Mouse (Mus musculus) ES-Bruce4 (cell line): ENCODE data around the gene Olfr1277. TPM values are rescaled to one million over a fixed set of nuclear protein-coding genes. Genes with fewer than 3 reads are reported as not detected.

ENCODE experiments used
- H3K27ac ChIP-seq: 2 replicates; pipeline ENCODE4 v1.5.1; 2012; ENCODE audit warnings: low read length, inconsistent platforms; ENCODE audit not compliant: insufficient read depth
- H3K27me3 ChIP-seq: 2 replicates; pipeline ENCODE4 v1.6.1; 2012; ENCODE audit warnings: mild to moderate bottlenecking, low read length, inconsistent platforms; ENCODE audit not compliant: control insufficient read depth, poor library complexity, insufficient read depth, severe bottlenecking
- H3K36me3 ChIP-seq: 2 replicates; pipeline ENCODE4 v1.6.1; 2012; ENCODE audit warnings: inconsistent platforms, mild to moderate bottlenecking, low read length, moderate library complexity; ENCODE audit not compliant: control insufficient read depth, poor library complexity, insufficient read depth, severe bottlenecking
- H3K4me1 ChIP-seq: one replicate; pipeline ENCODE4 v1.8.1; 2011; ENCODE audit warnings: low read length; ENCODE audit not compliant: control insufficient read depth, insufficient read depth
- H3K4me3 ChIP-seq: 2 replicates; pipeline ENCODE4 v1.5.1; 2011; ENCODE audit warnings: low read depth, mild to moderate bottlenecking, low read length
- H3K9ac ChIP-seq: 2 replicates; pipeline ENCODE4 v1.6.1; 2012; ENCODE audit warnings: low read depth, mild to moderate bottlenecking, inconsistent platforms; ENCODE audit not compliant: poor library complexity, severe bottlenecking
- H3K9me3 ChIP-seq: replicated peaks from 2 replicates; pipeline ENCODE4 v1.6.1; 2012; ENCODE audit warnings: mild to moderate bottlenecking, low read length, inconsistent platforms; ENCODE audit not compliant: control insufficient read depth, poor library complexity, insufficient read depth, severe bottlenecking
- CTCF ChIP-seq: IDR thresholded peaks from one replicate; pipeline ENCODE4 v1.8.1; 2011; ENCODE audit warnings: low read depth, low read length
- EP300 ChIP-seq: IDR thresholded peaks from 2 replicates; pipeline ENCODE4 v1.6.1; 2011; ENCODE audit warnings: low read depth, low read length; ENCODE audit not compliant: insufficient read depth
- POLR2A ChIP-seq: IDR thresholded peaks from one replicate; pipeline ENCODE4 v1.8.1; 2011; ENCODE audit warnings: low read length; ENCODE audit not compliant: insufficient read depth
- polyA plus RNA-seq: library from polyadenylated mRNA; stranded (reverse); fragments of >200 nt; gene quantifications from 2 replicates; pipeline ENCODE4 v1.2.4, GENCODE M21; 2011; ENCODE audit warnings: low read depth; ENCODE audit not compliant: missing spikeins, insufficient read depth, insufficient read length

Gene Olfr1277
- polyA plus RNA-seq, 1 experiment = not detected

DNA sequence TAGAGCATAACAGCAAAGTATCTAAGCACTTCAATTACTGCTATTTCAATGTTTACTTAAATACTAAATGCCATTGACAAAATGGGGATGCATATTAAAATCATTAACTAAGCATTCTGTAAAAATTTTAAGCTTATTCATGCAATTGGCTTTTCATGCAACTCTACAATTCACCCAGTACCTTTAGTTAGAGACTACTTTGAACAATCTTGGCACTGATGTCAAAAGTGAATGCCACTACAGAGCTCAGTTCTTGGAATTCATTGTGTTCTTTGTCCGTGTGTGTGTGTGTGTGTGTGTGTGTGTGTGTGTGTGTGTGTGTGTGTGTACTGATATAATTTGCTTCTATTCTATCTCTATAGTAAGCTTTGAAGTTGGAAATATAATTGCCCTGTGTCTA lies 38.7 kb downstream of the Olfr1277 start, which contains the start of gene Olfr1275:
Gene Olfr1275, minus strand, starts transcription at position 101 of the 400 bp plus-strand sequence.
- Histone ChIP-seq H3K9ac (no peak within 1 kb of the TSS), H3K27ac (no peak within 1 kb of the TSS), H3K4me3 (no peak within 1 kb of the TSS), H3K27me3 (no peaks in the 10 kb centered on the region), H3K36me3 (no peaks in the 10 kb centered on the region), H3K4me1 (no peaks in the 10 kb centered on the region), H3K9me3 (no peaks in the 10 kb centered on the region)
- TF ChIP-seq EP300 (no peak), CTCF (no peak), POLR2A (no peak)

DNA sequence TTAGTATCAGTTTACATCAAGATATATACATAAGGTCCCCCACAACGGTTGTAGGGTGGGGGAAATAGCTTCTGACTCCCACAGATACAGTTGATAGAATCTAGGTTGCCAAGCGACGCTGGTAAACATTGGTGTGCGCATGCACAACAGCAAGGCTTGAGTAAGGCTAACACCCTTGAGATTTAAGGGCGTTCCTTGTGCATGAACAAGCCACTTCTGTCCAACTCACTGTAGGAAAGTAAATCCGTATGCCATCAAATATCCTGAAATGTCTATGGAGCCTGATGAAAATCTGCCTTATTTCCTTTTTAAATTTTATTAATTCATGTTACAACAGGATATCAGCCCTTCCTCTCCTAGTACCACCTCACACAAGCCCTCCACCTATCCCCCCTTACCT lies 44.4 kb downstream of the Olfr1277 start, which contains the start of gene 4930430A15Rik:
Gene 4930430A15Rik, minus strand, starts transcription at position 101 of the 400 bp plus-strand sequence.
- TF ChIP-seq CTCF (no peak), EP300 (no peak), POLR2A (no peak)
- H3K36me3 ChIP-seq = no peaks in the 10 kb centered on the region
- no peak within 1 kb of the TSS for H3K9ac ChIP-seq

More for the DNA sequence above, 44.4 kb downstream of the Olfr1277 start, which contains the start of gene 4930430A15Rik:
- no peaks in the 10 kb centered on the region for H3K9me3 ChIP-seq
- no peak within 1 kb of the TSS for H3K27ac ChIP-seq
- H3K4me1 ChIP-seq = no peaks in the 10 kb centered on the region
- no peaks in the 10 kb centered on the region for H3K27me3 ChIP-seq
- H3K4me3 ChIP-seq = no peak within 1 kb of the TSS

Other genes starting within 250 kb of the Olfr1277 start
- not detected in 2 replicates for gene Gm13941, start 168.1 kb downstream of the Olfr1277 start, polyA plus RNA-seq
- gene Gm15130, start 121.2 kb downstream of the Olfr1277 start, polyA plus RNA-seq = not detected in 2 replicates
- gene 4930430A15Rik, start 44.5 kb downstream of the Olfr1277 start, polyA plus RNA-seq = not detected in 2 replicates
- gene Olfr1275, start 38.8 kb downstream of the Olfr1277 start, polyA plus RNA-seq = not detected in 2 replicates
- not detected in 2 replicates for gene Olfr1276, start 19.6 kb downstream of the Olfr1277 start, polyA plus RNA-seq
- not detected in 2 replicates for gene Olfr1278, start 16.0 kb upstream of the Olfr1277 start, polyA plus RNA-seq
- not detected in 2 replicates for gene Olfr1279, start 26.5 kb upstream of the Olfr1277 start, polyA plus RNA-seq
- gene Olfr1280, start 39.9 kb upstream of the Olfr1277 start, polyA plus RNA-seq = not detected in 2 replicates
- gene Olfr1281, start 52.4 kb upstream of the Olfr1277 start, polyA plus RNA-seq = not detected in 2 replicates
- not detected in 2 replicates for gene Olfr1282, start 62.0 kb upstream of the Olfr1277 start, polyA plus RNA-seq
- gene Olfr1283, start 92.7 kb upstream of the Olfr1277 start, polyA plus RNA-seq = not detected in 2 replicates
- gene Olfr1284, start 101.4 kb upstream of the Olfr1277 start, polyA plus RNA-seq = not detected in 2 replicates
- not detected in 2 replicates for gene Olfr1286, start 149.0 kb upstream of the Olfr1277 start, polyA plus RNA-seq
- gene Olfr1287, start 175.0 kb upstream of the Olfr1277 start, polyA plus RNA-seq = not detected in 2 replicates
- gene Olfr1288, start 200.0 kb upstream of the Olfr1277 start, polyA plus RNA-seq = not detected in 2 replicates
- gene Olfr1289, start 206.7 kb upstream of the Olfr1277 start, polyA plus RNA-seq = not detected in 2 replicates
- not detected in 2 replicates for gene Olfr1290, start 219.7 kb upstream of the Olfr1277 start, polyA plus RNA-seq
- not detected in 2 replicates for gene Olfr1291-ps1, start 223.1 kb upstream of the Olfr1277 start, polyA plus RNA-seq